Mouse (Mus musculus): ENCODE results near the gene Slc25a53.
"Not testable (repeated sequence)": the region's sequence is repeated elsewhere in the genome, so short reads cannot be mapped to it uniquely, and the experiment has no call there.

Slc25a53 gene

DNA sequence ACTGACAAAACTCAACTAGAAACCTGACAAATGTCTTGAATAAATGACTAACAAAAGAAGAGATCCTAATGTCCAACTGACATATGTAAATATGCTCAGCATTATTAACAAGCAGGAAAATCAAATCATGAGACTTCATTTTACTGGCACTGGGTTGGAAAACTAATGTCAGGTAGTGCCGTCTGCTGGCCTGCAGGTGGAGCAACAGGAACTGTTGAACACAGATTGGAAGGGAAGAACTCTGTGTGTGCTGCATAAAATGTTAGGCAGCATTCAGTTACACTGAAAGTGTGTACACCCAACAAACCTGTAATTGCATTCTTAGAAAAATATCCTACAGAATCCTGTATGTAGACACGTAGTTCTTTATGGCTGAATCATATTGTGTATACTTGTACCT is 78.4 kb downstream of the Slc25a53 start:
- no peak for DNase-seq (ENCODE audit: low spot score)

DNA sequence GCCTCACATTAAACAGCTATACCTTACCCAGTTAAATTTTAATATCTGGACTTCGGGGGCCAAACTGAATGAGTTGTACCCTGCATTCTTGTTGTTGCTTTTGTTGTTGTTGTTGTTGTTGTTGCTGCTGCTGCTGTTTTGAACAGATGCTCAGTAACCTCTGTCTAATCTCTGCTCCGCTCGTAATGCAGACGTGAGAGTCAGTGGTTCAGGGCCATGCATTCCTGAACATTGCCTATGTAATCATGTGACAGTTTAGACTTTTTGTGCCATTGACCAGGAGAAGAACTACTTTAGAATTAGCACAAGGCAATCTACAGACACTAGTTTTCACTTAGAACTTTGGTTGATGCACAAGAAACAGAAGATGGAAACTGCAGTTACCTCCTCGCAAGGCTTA is 79.8 kb downstream of the Slc25a53 start:
- DNase-seq (ENCODE audit: low spot score): not testable (repeated sequence)

DNA sequence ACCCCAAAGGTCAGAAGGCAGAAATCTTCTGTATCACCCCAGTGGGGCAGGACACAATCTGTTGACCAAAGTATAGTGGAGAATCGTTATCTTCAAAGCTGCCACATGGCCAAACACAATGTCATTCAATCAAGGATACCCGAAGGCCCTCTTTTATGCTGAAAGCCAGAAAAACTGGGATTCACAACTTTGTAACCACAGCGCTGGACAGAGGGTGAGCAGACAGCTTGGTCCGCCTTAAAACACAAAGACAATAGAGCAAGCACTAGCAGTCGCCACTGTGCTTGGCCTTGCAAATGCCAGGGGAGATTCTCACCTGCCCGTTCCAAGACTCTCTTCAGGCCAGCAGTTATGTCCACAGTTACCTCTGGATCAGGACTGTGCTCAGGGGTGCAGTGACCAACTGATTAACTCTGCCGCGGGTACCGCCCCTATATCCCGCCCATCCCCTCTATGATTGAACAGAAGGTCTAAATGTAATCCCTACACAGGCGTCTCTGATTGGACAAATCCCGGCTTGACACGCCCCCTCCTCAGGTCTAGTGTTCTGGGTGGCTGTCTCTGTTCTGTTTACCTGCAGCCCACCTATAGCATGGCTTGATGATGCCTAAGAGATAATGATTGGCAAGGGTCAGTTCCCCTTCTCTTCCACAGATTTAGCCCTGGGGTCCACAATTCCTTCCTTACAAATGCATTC is 80.4 kb downstream of the Slc25a53 start:
- DNase-seq (ENCODE audit: low spot score): peak; percentile 78

DNA sequence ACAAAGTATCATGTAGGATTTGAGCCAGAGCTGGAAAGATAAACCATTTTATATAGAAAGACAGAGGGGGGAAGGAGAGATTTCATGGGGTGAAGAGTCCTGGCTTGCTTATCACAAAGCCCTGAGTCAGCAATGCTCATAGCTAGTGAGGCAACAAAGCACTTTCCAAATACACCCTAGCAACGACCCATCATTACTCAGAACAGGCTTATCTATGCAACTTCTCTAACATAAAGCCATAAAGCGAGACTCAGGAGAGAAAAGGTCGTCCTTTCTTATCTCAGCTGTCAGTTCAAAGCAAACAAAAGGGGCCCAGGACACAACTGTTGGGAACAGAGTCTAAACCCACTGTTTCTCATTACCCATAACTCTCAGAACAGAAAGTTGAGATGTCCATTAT is 100.1 kb downstream of the Slc25a53 start:
- no peak for DNase-seq (ENCODE audit: low spot score)
